ENCODE assay signal across 1 mouse cellular context in genomic region chr4:148164461-148164860, GRCm38 (mm10).
TF ChIP-seq lines count a peak whose summit lies in the region.

No protein-coding gene starts in this region.

TF ChIP-seq in ES-E14, 5 proteins besides CTCF, POLR2A, EP300 and RAD21:
- no peak for TF ChIP-seq HCFC1 (IDR thresholded peaks at IDR 0.05; ENCODE audit: borderline replicate concordance, insufficient read depth, low read length)
- TF ChIP-seq MAFK (IDR thresholded peaks at IDR 0.05; ENCODE audit: insufficient read depth, low read depth, low read length): no peak
- TF ChIP-seq ZC3H11A (IDR thresholded peaks at IDR 0.05; ENCODE audit: borderline replicate concordance, low read depth, low read length): no peak
- no peak for TF ChIP-seq CHD2 (IDR thresholded peaks at IDR 0.05; ENCODE audit: low read depth, low read length)
- no peak for TF ChIP-seq ZNF384 (IDR thresholded peaks at IDR 0.05; ENCODE audit: low read depth, low read length)
